9 mouse cellular contexts compared by ENCODE assay signal in genomic region chr7:112830946-112831345, GRCm38 (mm10).
"Had no signal": no experiment of that assay in that cellular context is flagged by ENCODE, and none has a peak within 500 bp of the region (broad histone marks: within the 10 kb centered on the region; RNA-seq: fewer than 3 reads in every experiment).

No protein-coding gene starts in this region.

- H3K4me2 ChIP-seq: intestine, embryonic 15.5 days; liver, embryonic 13.5 days; lung, embryonic 15.5 days; neural tube, embryonic 12.5 days had no signal

- H3K27ac ChIP-seq: intestine, embryonic 15.5 days; limb, embryonic 10.5 days; liver, embryonic 13.5 days; lung, embryonic 15.5 days; neural tube, embryonic 12.5 days; stomach, postnatal 0 days had no signal

- H3K36me3 ChIP-seq: intestine, embryonic 15.5 days; limb, embryonic 10.5 days; liver, embryonic 13.5 days; lung, embryonic 15.5 days; neural tube, embryonic 12.5 days had no signal

- DNase-seq: liver, embryonic 13.5 days; liver, postnatal 0 days; lung, postnatal 14 days; midbrain, embryonic 14.5 days had no signal

- H3K9me3 ChIP-seq: intestine, embryonic 15.5 days; limb, embryonic 10.5 days; liver, embryonic 13.5 days; lung, embryonic 15.5 days; neural tube, embryonic 12.5 days had no signal

- H3K9ac ChIP-seq: intestine, embryonic 15.5 days; liver, embryonic 13.5 days; liver, postnatal 0 days; lung, embryonic 15.5 days; neural tube, embryonic 12.5 days had no signal

- H3K27me3 ChIP-seq: intestine, embryonic 15.5 days; liver, embryonic 13.5 days; lung, embryonic 15.5 days; neural tube, embryonic 12.5 days had no signal

- ATAC-seq: intestine, embryonic 15.5 days had no signal

- H3K4me3 ChIP-seq: intestine, embryonic 15.5 days; limb, embryonic 10.5 days; liver, embryonic 13.5 days; lung, embryonic 15.5 days; neural tube, embryonic 12.5 days had no signal
